Mouse (Mus musculus): ENCODE data around the gene Ankrd12.

GRCm38 (mm10) chr17:66041020-66041419 lies 35.9 kb downstream of the Ankrd12 start:
- TF ChIP-seq GATA1 (IDR thresholded peaks at IDR 0.05; ENCODE audit: low read length) (no peak), TAL1 (IDR thresholded peaks at IDR 0.05; ENCODE audit: low read length) (no peak)

Measured in erythroblast, embryonic 14.5 days (primary cell).